Mouse (Mus musculus): ENCODE results near the gene Arl5a. TPM values are rescaled to one million over a fixed set of nuclear protein-coding genes. Genes with fewer than 3 reads are reported as not detected.

The Arl5a gene
- total RNA-seq (2021): 10 to 100 TPM; 47.4 to 56.4 TPM
- long read RNA-seq, experiment 1, full-length matches to known transcripts: 17 of 21 reads
- long read RNA-seq, experiment 1, partial matches to known transcripts: 0 of 21 reads
- long read RNA-seq, experiment 1, other reads (novel, unspliced or antisense): 4 of 21 reads
- long read RNA-seq, experiment 2, full-length matches to known transcripts: 5 of 10 reads
- long read RNA-seq, experiment 2, partial matches to known transcripts: 0 of 10 reads
- long read RNA-seq, experiment 2, other reads (novel, unspliced or antisense): 5 of 10 reads

DNA sequence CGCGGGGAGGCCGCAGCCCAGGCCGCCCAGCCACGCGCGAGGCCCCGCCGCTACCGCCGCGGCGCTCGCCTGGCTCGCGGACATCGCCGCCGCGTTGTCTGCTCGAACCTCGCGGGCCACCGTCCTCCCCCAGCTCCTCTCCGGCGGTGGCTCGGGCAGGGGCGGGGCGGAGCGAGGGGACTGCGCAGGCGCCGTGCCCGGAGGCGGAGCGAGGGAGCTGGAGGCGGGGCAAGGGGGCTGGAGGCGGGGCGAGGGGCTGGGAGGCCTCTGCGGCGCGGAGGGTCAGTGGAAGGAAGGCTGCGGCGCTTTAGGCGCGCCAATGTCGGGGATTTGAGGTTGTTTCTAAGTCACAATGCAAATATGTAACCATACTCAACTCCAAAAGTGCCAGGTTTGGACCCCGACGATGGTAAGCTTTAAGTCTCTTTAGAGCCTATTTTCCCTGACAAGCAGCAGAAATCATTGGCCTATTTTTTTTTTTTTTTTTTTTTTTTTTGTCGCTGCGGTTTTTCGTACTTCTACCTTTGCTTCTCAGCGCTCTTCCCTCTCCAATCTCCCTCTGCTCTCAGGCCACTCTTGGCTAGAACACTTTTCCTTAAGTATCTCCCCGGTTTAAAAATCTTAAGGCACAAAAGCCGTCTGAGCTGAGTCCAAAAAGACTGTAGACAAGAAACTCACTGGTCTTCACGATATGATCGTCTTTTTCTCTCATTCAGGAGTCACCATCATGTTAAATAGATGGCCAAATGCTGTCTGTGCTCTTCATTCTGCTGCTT, at the start of gene Arl5a:
TSS of gene Arl5a (minus strand) at position 155 of the 776 bp plus-strand sequence.
- peak; percentile 98 to 99 for DNase-seq

DNA sequence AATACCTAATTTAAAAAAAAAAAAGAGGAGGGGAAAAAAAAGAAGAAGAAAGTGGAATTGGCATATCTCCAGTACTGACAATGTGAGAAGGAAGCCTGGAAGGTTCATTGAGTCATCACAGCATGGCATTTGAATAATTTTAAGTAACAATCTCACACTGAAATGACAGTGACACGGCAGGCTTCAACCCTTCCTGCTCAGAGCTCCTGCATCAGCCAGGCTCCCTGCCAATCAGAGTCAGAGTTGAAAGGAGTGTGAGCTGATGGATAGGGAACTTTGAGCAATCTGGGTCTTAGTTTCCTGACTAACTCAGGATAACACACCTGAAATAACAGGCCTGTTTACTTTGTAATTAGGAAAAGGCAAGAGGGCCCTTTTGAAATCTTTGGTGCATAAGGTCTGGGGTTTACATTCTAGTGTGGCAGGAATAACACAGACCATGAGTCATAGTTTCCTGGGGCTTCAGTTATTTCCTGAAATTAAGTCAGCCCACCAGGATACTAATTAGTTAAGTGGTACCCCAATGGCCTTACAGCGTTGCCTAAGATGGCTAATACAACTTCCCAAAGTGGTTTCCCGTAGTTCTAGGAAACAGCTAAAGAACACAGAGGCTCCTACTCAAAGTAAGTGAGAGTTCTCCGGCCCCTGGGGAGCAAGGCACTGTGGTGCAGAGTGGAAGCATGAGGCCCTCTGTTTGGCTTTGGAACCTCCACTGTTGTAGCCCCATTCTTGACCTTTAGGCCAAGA, 47.0 kb upstream of the Arl5a start:
- peak in 1 of 2 experiments; percentile 39 for DNase-seq

DNA sequence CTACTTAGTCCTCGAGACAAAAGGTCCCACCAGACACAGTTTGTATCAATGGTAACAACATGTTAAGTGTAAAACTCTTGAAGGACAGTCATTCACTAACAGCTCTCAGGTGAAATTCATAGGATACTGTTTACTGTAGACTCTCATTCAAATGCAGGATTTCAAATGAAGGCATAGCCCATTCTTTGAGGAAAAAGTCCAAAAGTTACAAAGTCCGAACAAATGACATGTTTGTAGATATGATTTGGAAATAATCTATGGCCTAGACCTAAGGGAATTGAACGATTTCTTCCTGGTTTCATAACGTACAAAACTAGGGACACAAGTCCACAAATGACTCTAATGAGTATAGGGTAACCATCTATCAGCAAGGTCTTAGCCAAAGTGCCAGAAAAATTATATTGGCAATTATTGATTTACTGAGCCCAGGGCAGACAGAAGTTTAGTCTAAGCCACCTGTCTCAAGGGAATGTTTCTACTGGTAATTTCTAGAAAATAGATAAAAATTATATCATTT, 45.4 kb upstream of the Arl5a start:
- DNase-seq: no peak

DNA sequence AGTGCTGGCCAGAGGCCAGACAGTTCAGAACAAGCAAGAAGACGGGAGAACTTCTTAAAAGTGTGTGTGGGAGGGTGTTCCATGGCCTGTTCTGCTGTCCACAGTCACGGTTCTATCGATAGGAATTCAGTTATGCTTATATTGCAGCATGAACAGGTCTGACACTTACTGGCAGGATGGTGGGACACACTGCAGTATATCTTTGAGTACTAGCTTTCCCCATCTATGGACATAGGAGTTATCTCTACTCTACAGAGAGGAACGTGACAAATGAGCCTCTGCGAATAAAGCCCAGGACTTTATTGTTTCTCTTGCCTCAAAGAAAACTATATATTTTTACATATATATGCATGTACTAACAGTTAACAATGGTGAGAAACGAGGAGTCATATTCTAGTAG, 42.9 kb upstream of the Arl5a start:
- no peak for DNase-seq

DNA sequence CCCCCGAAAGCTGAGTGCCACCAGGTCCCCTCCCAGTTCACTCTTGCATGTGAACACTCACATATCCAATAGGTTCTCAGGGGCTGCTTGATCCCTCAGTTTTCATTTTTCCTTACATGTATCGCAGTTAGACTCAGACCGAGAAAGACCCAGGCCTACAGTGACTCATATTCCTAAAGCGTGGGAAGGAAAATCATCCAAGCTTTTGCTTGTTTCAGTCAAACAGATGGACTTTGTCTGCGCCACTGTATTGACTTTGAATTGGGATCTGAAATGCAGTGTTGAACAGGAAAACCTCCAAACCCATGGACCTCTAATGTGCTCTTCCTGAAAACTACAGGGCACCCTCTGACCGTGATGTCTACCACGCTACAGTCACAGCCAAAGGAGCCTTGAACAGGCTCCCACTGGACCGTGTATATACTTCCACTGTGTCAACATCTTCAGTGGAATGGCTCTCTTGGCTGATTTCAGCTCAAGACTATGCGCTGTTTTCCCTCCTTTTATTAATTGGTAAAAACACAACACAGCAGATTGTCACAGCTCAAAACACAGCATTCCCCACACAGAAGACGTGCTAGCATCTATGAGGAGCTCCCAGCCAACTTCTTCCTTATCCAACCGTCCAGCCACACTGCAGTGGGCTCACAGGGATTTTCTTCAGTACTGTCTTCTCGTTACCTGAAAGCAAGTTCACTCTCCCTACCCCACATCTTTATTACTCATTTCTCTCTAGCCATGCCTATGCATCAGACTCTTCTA, 36.7 kb upstream of the Arl5a start:
- DNase-seq: no peak

DNA sequence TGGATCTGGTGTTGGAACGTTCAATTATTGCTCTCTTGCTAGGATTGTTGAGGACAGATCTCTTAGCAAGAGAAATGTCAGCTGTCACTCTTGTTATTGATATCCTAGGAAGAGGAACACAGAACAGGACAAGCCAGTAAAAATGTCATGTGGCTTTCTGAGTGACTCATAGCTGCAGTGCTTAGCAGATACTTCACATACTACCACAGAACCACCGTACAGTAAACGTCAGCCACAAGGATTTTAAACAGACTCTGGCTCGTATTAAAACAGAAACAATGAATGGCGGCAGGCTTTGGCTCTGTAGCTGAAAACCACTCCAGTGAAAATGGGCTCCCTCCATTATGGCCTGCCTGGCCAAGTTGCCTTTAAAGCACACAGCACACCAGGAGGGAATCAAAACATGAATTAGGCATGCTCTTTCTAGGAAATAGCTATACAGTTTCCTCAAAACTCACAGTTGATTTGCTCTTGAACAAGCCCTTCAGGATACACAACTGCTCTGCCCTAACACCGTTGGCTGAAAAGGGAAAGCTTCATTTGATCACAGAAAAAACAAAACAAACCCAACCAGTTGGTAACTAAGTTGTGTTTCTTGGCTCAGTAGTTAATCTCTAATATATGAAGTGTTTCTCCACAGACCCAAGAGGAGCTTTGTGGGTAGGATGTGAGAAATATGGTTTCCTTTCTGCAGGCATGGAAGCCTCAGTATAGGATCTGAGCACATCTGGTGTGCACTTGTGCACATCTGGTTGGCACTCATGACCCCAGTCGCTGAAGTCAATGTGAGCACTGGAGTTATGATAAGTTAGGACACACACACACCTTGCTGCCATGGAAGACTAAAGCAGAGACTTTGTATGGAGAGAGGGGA, 31.1 kb upstream of the Arl5a start:
- DNase-seq: no peak

DNA sequence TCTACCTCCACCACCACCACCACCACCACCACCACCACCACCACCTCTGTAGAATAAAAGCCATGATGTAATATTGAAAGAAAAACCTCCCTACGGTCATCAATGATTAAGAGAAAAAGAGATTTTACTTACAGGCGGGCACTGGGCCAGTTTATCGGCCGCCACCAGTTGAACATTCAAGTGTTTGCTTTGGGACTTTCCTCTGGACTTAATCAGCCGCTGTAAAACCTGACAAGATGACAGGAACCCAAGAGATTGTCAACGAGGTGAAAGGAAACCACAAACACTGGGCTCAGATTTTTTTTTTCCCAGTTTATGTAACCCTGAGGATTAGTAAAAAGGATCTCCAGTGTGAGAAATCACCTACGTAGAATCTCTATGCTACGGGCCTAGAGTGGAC, 25.1 kb upstream of the Arl5a start:
- DNase-seq: no peak

DNA sequence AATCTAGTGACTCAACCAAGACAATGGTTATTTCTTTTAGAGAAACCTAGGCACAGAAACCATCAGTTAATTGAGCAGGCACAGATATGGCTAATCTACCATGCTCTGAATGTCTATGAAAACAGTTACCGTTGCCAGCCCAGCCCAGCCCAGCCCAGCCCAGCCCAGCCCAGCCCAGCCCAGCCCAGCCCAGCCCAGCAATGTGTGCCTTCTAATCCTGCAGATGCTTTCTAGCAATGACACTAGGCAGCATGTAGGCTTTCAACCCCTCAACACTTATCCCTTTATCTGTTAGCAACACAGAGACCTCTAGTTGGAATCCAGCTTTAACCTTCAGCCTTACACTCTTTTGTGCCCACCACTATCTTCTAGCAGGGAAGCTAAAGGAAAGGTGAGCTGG, 24.2 kb upstream of the Arl5a start:
- DNase-seq: no peak

DNA sequence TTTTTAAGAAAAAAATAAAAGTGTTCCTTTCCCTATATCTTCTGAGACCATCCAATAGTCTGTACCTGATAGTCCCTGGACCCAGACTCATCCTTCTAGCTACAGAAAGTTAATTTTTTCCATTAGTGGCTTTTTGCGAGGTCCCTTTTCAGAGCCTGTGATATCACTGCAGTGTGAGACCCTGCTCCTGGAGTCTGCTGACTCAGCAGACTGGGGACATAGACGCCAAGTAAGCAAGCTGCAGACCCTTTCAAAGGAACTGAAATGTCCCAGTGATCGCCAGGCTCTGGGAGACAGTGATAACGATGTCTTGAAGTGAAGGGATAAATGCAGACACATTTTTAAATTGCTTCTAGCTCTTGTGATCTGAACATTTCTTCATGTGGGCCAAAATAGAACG, 21.9 kb upstream of the Arl5a start:
- DNase-seq: no peak

DNA sequence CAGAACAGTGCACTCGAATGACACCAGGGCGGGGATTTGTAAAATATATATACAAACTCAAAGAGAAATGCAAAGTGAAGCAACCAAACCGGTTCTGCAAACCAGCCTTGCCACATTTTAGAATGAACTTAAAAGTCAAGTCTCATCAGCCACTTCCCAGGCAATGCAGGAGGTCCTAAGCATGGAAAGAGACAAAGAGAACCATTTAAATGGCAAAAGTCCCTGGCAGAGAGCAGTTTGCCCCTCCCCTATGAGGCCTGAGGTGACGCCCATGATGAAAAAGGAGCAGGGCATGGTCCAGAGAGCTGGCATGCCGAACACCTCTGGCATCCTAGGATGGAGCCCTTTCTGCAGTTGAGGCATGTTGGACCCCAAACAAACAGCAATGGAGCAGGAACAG, 17.4 kb upstream of the Arl5a start:
- no peak for DNase-seq

DNA sequence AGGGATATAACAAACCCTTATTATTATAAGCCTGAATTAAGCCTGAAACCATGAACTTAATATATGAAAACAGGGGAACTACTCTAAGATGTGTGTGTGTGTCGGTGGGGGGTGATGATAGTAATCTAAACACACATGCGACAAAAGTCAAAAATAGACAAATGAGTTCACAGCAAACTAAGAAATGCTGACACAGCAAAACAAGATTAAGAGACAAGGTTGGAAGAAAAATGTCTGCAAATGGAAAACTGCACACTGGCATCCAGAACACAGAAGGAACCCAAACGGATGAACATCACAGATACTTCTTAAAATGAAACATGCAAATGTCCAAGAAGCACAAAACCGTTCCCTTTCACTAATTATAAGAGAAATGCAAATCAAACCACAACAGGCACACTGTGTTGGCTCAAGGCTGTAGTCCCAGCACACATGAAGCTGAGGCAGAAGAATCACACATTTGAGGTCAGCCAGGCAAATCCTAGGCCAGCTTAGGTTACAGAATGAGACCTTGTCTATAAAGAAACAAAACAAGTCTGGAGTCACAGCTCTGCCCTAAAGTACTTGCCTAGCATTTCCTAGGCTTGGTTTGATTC, 15.8 kb upstream of the Arl5a start:
- no peak for DNase-seq

DNA sequence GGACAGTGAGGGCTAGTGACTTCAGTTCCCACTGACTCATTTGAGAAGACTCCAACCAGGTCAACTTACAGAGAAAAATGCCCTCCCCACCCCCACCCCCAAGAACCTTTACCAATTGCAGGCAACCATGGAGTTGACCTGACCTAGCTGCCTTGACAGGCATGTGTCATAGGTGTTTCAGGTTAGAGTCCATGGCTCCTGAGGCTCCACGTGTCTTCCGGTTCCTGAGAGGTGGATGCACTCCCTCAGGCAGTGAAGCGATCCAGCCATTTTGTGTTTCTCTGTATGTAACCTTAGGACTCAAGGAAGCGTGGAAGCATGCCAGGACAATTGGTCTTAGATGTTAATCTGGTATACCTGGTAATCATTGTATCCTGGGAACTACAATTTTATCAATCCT, 13.7 kb upstream of the Arl5a start:
- no peak for DNase-seq

DNA sequence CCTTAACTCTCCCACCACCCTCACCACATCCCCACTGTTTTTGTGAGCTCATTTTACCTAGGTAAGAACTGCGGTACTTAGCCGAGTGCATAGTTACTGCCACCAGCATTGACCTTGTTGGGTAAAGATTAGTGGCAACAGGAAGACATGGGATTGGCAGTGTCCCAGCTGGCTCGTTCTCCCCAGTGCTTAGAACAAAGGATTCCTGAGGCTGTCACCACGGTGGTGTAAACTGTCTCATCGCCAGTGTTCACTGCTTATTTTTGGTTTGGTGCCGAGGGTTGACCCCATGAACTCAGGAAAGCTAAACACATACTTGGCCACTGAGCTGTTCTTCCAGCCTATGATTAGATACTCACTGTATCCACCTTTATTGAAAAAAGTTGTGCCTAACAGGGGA, 13.3 kb upstream of the Arl5a start:
- peak; percentile 90 to 91 for DNase-seq

DNA sequence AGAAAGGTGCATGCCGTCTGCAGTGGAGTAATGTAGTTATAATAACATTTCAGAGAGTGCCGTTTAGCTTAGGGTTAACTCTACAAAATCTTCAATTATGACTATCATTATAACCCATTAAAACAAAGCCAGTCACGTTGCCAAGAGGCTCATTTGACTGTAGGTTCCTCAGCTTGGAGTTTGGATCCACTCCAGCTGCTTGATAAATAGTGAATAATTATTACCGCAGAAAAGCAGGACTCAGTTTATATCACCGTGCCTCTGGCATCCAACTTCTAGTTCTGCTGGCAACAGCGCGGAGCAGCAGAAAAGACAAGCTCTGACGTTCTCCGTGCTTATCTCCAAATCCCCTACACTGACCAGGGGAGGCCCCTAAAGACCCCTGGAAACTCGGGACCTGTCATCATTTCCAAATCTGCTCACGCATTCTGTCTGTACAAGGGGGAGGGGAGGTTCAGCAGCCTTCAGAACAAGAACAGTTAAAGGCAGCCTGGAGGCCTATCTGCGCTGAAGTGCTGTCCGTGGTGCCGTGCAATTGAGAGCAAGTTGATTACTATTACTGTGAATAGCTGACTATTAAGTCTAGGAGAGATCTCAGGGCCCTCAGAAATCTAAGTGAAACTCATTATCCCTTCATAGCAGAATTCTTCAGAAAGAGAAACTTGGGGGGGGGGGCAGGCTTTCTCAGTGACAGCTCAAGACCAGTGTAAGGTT, 11.4 kb upstream of the Arl5a start:
- DNase-seq: no peak

DNA sequence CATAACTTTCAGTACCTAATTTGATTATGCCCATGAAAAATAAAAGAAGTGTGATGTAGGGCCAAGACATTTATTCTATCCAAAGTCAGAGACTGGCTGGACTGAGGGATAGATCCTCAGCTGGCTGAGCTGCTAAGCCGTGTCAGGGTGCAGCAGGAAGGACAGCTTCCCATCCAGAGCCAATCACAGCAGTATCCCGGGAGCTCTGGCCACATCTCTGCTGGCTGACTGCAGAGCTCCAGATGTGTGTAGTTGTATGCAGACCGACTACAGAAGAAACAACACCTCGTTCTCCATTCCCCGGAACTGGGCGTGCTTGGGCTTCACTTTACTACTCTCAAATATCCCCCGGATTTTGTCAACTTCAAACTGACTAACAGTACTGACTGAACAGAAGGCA, 8.7 kb upstream of the Arl5a start:
- DNase-seq: no peak

DNA sequence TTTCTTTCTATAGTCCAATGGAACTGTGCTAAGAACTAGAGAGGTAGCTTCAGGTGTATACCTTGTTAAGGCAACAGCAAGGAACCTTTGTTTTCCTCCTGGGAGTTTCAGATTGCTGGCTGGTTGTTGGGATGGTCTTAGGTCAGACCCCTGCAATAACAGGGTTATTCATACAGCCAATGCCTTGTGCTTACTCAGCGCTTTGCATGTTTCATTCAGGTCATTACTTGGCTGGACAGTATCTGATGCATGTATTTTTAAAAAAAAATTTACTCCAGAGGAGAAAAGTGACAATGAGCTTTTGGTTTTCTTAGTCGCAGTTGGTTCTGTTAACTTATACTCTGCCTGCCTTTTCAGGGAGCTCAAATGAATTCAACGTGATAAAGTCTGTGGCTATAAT, 2.7 kb upstream of the Arl5a start:
- DNase-seq: no peak

DNA sequence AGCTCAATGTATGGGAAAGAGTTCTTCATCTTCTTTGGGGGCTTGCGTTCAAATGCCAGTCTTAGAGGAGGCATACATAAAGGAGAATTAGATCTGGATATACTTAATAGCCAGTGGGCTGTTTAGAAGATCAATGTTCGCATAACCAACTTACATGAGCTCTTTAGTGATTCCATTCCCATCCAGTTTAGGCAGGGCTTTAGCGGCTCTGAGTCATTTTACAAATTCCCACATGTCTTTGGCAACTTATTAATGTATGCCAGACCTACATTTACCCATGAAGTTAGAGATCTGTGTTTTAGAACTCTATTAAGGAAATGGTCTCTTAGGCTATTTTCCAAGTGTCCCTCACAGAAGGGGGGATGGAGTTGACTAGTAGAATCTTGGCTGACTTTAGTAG, 1.3 kb upstream of the Arl5a start:
- no peak for DNase-seq

DNA sequence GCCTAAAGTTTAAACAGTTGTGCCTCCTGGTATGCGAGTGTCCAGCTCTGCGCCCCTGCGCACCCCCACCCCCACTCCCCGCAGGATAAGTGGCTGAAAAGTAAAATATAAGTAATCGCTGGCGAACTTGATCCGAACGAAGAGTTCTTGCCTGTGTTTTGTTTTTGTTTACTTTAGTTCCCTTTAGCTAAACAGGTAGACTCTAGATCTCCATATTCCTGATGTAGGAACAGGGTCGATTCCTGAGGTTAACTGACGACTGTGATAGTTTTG, 758 bp upstream of the Arl5a start:
- peak in 1 of 2 experiments; percentile 18 for DNase-seq

DNA sequence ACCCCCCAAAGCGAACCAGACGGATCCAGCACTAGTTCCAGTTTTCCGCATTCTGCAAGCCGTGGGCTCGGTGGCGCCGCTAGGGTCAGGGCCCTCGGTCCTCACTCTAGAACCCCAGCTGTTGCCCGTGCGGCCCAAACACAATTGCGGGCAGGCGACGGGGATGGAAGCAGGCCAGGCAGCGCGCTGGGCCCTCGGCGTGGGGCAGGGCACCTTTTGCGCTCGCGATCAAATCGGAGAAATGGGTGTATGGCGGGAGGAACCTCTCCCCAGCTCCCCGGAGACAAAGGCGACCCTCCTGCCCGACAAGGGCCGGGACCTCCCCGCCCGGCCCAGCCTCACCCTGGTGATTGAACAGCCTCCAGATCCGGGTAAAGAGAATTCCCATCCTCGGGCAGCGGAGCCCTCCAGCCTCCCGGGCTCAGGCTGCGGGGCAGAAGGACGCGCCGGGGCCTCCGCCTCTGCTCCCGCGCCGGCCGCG, 413 bp downstream of the Arl5a start:
- peak; percentile 63 to 69 for DNase-seq

DNA sequence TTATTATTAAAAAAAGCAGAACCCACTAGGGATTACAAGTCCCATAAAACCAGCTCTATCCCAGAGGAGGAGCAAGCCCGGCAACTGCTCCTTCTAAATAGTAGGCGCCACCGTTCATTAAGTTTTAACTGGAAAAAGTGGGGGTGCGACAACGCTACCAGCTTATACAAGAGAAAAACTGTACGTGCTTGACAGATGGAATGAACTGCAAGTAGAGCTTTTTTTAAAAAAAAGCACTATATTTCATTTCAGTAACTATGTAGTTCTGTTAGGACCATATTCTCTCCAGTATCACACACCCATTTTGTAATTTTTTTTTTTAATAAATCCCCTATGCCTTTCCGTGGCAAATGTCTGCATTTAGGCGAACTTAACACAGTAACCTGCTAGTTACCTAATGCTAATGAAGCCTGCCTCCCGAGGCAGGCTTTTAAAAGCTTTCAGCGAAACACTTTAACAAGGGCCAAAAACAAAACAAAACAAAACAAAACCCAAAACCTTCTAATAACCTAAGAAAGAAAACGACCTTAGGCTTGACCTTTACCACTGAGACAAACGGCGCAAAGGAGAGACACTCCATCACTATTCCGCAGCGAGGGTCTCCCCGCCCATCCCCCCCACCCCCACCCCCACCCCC, 972 bp downstream of the Arl5a start:
- DNase-seq: peak in 1 of 2 experiments; percentile 12
